Mouse (Mus musculus) kidney, adult 2 months (tissue): ENCODE results near the gene Arntl2. TPM values are rescaled to one million over a fixed set of nuclear protein-coding genes. Genes with fewer than 3 reads are reported as not detected.

ENCODE experiments used
- DNase-seq: peaks from one replicate; pipeline ENCODE4 v3.0.0; 2021
- H3K27ac ChIP-seq: fragments of 200-500 bp; 2 replicates; pipeline ENCODE4 v1.5.1; 2012; ENCODE audit warnings: low read depth, low read length, control low read depth, inconsistent platforms; ENCODE audit not compliant: insufficient read depth
- H3K27me3 ChIP-seq: fragments of 200-500 bp; replicated peaks from 2 replicates; pipeline ENCODE4 v1.6.1; 2012; ENCODE audit warnings: mild to moderate bottlenecking, moderate library complexity, low read length, inconsistent platforms; ENCODE audit not compliant: control insufficient read depth, insufficient read depth
- H3K36me3 ChIP-seq: fragments of 200-500 bp; 2 replicates; pipeline ENCODE4 v1.6.1; 2012; ENCODE audit warnings: mild to moderate bottlenecking, moderate library complexity, low read length, inconsistent platforms; ENCODE audit not compliant: control insufficient read depth, insufficient read depth
- H3K4me1 ChIP-seq: fragments of 200-500 bp; 2 replicates; pipeline ENCODE4 v1.6.1; 2011; ENCODE audit warnings: low read length; ENCODE audit not compliant: control insufficient read depth, insufficient read depth
- H3K4me3 ChIP-seq: fragments of 200-500 bp; 2 replicates; pipeline ENCODE4 v1.5.1; 2011; ENCODE audit warnings: mild to moderate bottlenecking, low read depth, low read length, control low read depth; ENCODE audit not compliant: insufficient read depth
- CTCF ChIP-seq: fragments of 200-500 bp; conservative IDR thresholded peaks from 2 replicates; pipeline ENCODE4 v1.5.1; 2011; ENCODE audit warnings: low read depth, mild to moderate bottlenecking, control low read depth, low read length, moderate library complexity, mixed read lengths; ENCODE audit not compliant: insufficient read depth, insufficient read length
- POLR2A ChIP-seq: fragments of 200-500 bp; IDR thresholded peaks from one replicate; pipeline ENCODE4 v1.6.1; 2011; ENCODE audit warnings: low read depth, low read length, control low read depth
- WGBS: fragments of 180-500 bp; shearing (Covaris S2); methylation state at CpG from one replicate; pipeline ENCODE4 v1.1.7; 2018; 5-methylcytosine and 5-hydroxymethylcytosine counted together
- polyA plus RNA-seq: library from polyadenylated mRNA; depleted of rRNA; stranded (reverse); fragments of >200 nt; gene quantifications from 2 replicates; pipeline ENCODE4 v1.2.3, GENCODE M21; 2012

Gene Arntl2
- polyA plus RNA-seq, 1 experiment = 3.3 TPM

- 89% methylated on average over 4 of the region's 4 CpGs for WGBS
- no peak overlapping the region for H3K4me3 ChIP-seq
- no peaks in the 10 kb centered on the region for H3K27me3 ChIP-seq
- H3K4me1 ChIP-seq = no peaks in the 10 kb centered on the region; the same call in 1 of the 2 replicates
- no peak for DNase-seq
- no peak overlapping the region for H3K27ac ChIP-seq
- no peaks in the 10 kb centered on the region for H3K36me3 ChIP-seq
- 0 out of 2 replicates have a peak, but pooled peaks have one; percentile 22 for TF ChIP-seq CTCF
- no peak for TF ChIP-seq POLR2A
These were observed 69.8 kb downstream of the Arntl2 start for GRCm38 (mm10) chr6:146865701-146866100.

- TF ChIP-seq POLR2A (no peak), CTCF (no peak)
- 89% methylated on average over 4 of the region's 4 CpGs for WGBS
- no peaks in the 10 kb centered on the region; the same call in 1 of the 2 replicates for H3K4me1 ChIP-seq
- DNase-seq = no peak
- no peak overlapping the region for H3K27ac ChIP-seq
- H3K4me3 ChIP-seq = no peak overlapping the region
- no peaks in the 10 kb centered on the region for H3K27me3 ChIP-seq
- no peaks in the 10 kb centered on the region for H3K36me3 ChIP-seq
These were observed 76.1 kb downstream of the Arntl2 start for GRCm38 (mm10) chr6:146871975-146872374.

- no peak overlapping the region for H3K27ac ChIP-seq
- no peak overlapping the region for H3K4me3 ChIP-seq
- no peak for TF ChIP-seq POLR2A
- no peak for TF ChIP-seq CTCF
- H3K36me3 ChIP-seq = no peaks in the 10 kb centered on the region
- no peaks in the 10 kb centered on the region; the same call in 1 of the 2 replicates for H3K4me1 ChIP-seq
- 60% methylated on average over 6 of the region's 6 CpGs for WGBS
- no peaks in the 10 kb centered on the region for H3K27me3 ChIP-seq
- no peak for DNase-seq
These were observed 78.6 kb downstream of the Arntl2 start for GRCm38 (mm10) chr6:146874415-146874814.

- Histone ChIP-seq H3K36me3 (no peaks in the 10 kb centered on the region), H3K4me1 (no peaks in the 10 kb centered on the region), H3K4me3 (no peak overlapping the region), H3K27ac (no peak overlapping the region), H3K27me3 (no peaks in the 10 kb centered on the region)
- TF ChIP-seq CTCF = 0 out of 2 replicates have a peak, but pooled peaks have one; percentile 11
- no peak for TF ChIP-seq POLR2A
- no peak for DNase-seq
- whole genome bisulfite sequencing = 98% methylated on average over 2 of the region's 2 CpGs
These were observed 81.0 kb downstream of the Arntl2 start for GRCm38 (mm10) chr6:146876820-146877219.

DNA sequence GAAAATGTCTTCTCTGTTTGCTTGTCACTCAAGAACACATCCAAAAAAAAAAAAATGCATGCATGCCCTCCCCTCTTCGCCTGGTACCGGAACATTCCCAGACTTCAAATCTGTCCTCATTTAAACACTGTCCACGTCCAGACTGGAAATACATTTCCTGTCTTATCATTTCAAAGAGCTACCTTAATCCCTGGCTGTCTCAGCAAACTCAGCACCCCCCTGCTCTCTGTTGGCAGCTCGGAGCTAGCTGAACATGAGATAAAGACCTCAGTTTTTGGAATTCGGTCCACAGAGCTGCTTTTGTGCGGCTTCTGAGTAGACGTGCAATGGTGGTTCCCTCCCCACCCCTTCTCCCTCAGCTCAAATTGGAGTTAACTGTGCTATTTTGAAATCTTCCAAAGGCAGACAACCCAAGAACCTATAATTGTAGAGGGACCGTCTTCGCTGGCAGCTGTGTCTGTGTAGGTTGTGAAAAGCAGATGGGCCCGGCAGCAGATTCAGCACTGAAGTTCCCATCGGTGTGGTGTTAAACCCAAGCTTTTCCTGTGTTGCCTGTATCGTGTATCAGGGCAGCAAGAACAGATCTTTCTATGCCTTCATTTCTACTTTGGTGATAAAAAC is 81.7 kb downstream of the Arntl2 start:
- TF ChIP-seq CTCF (no peak), POLR2A (no peak)
- Histone ChIP-seq H3K27ac (no peak overlapping the region), H3K4me3 (no peak overlapping the region), H3K4me1 (peaks cover 3% of the 10 kb centered on the region), H3K27me3 (no peaks in the 10 kb centered on the region), H3K36me3 (no peaks in the 10 kb centered on the region)
- no peak for DNase-seq
- 92% methylated on average over 12 of the region's 12 CpGs for WGBS

DNA sequence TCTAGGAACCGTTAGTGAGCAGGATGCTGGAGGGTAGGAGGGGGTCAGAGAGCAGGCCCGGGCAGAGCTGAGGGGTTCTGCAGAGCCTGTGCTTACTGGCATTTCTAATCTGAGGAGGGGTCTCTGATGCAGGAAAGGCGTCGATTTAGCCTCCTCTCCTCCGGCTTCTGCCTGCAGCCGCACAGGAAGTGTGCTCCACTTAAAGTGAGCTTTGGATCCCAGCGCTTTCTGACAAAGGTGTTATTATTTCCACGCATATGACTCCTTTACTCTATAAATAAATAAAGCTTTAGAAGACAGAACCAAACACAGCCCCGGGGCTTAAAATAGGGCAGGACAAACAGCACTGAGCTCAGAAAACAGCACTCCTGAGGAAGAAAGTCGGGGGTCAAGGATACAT is 83.1 kb downstream of the Arntl2 start:
- peaks cover 7% of the 10 kb centered on the region for H3K4me1 ChIP-seq

GRCm38 (mm10) chr6:146879856-146880255 is 84.0 kb downstream of the Arntl2 start:
- no peak for DNase-seq
- no peak overlapping the region for H3K27ac ChIP-seq
- H3K27me3 ChIP-seq = no peaks in the 10 kb centered on the region
- WGBS = 90% methylated on average over 9 of the region's 9 CpGs
- no peak overlapping the region for H3K4me3 ChIP-seq
- TF ChIP-seq POLR2A (no peak), CTCF (no peak)
- H3K36me3 ChIP-seq = no peaks in the 10 kb centered on the region
- H3K4me1 ChIP-seq = peaks cover 7% of the 10 kb centered on the region

More for the DNA sequence above, 83.1 kb downstream of the Arntl2 start:
- no peak for TF ChIP-seq CTCF
- no peak for TF ChIP-seq POLR2A
- no peaks in the 10 kb centered on the region for H3K27me3 ChIP-seq
- no peak overlapping the region for H3K4me3 ChIP-seq
- 60% methylated on average over 10 of the region's 10 CpGs for WGBS
- no peak overlapping the region for H3K27ac ChIP-seq
- DNase-seq = no peak
- H3K36me3 ChIP-seq = no peaks in the 10 kb centered on the region
